Mouse (Mus musculus): ENCODE measurements around the gene Lrpprc. TPM values are rescaled to one million over a fixed set of nuclear protein-coding genes. Genes with fewer than 3 reads are reported as not detected.

Lrpprc gene
- total RNA-seq, 1 experiment from 2014 or later: 75.1 TPM

- no peak for DNase-seq
Measured at GRCm38 (mm10) chr17:84758971-84759370, 31.6 kb downstream of the Lrpprc start.

- no peak for DNase-seq
Measured at GRCm38 (mm10) chr17:84758374-84758773, 32.2 kb downstream of the Lrpprc start.

GRCm38 (mm10) chr17:84756090-84756489, 34.5 kb downstream of the Lrpprc start:
- no peak for DNase-seq

DNA sequence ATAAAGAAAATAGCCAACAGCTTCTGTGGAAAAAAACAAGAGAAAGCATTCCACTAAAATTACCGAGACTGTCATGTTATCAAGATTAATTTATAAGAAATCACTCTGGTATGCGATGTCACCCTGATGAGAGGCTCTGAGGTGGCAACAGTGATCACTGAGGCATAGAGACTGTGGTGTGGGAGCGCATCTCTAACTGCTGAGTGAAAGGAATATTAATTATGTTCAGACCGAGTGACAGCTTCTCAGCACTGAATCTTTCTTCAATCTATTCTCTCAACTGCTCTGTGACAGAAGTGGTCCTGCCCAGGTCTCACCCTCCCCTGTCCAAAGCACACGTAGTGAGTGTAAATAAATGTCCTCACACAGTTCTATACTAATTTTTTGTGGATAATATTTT, 37.1 kb downstream of the Lrpprc start:
- DNase-seq: no peak

DNA sequence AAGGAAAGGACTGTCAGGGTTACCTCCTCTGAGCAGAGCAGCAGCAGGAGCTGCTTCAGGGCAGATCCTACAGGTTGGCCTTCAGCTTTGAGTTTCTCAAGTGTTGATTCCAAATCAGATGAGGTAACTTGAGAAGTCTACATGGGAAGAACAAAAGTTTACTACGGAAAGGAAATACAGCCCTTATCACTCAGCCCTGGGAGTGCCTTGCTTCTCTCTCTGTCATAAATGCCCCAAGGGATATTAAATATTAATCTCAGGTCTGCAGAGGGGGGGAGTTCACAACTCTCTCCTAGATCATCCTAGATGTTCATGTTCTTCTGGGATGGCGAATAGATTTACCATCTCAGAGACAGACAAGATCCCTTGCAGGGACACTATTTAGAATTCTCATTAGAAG, 38.3 kb downstream of the Lrpprc start:
- DNase-seq: no peak

- no peak for DNase-seq
Measured at GRCm38 (mm10) chr17:84751630-84752191, 38.9 kb downstream of the Lrpprc start.

GRCm38 (mm10) chr17:84750130-84750529, 40.5 kb downstream of the Lrpprc start:
- no peak for DNase-seq

- DNase-seq: no peak
Measured at GRCm38 (mm10) chr17:84749297-84749696, 41.3 kb downstream of the Lrpprc start.

DNA sequence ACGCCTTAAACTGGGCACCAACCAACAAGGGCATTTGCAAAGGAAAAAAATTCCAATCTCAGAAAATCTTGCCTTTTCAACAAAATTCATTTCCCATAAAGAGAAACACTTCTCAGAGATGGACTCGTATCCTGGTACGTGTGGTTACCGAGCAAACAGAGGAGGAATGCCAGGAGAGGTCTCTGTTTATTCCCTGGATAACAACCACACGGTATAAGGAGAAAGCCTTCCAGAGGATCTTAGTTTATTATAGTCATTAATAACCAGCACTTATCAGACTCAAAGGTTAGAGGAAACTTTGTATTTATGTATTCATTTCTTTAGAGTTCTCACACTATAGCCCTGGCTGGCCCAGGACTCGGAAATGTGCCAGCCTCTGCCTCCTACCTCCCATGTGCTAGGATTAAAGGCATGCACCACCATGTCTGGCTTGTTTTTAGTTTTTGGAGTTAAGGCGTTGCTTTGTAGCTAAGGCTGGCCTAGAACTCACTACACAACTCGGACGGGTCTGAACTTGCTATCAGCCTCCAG, 42.4 kb downstream of the Lrpprc start:
- no peak for DNase-seq

DNA sequence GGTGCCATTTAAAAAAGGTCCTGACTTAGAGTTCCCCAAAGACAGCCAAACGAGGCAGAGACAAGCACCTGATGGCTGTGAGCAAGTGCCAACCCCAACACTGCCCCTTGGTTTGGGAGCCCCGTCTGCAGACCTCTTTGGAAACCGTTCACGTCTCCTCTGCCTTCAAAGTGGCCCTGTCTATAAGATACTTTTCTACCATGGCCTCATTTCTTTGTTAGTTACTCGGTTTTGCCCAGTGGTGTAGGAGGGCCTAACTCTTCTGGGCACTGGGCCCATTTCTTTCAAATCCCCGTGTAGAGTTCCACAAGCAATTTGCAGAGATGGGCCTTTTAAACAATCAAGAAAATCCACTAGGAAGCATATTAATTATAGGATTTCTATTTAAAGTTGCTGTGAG, 43.4 kb downstream of the Lrpprc start:
- no peak for DNase-seq

DNA sequence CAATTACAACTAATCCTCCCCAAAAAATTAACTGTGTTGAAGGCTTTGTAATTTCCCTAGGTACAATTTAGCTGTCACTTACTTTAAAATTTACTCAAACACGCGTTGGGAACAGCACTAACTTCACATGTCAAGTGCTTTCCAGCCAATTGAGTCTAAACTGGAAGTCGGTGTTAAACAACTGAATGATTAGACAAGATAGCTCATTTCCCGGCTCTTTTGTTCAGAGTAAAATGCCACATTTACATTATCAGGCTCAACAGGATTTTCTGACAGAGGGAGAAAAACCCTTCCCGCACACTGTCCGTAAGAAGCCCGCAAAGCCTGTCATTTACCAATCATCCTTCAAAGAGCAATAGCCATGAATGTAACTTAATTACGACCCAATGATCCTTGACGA, 45.6 kb downstream of the Lrpprc start:
- DNase-seq: no peak

GRCm38 (mm10) chr17:84744256-84744655, 46.3 kb downstream of the Lrpprc start:
- DNase-seq: no peak

GRCm38 (mm10) chr17:84738073-84738797, 52.4 kb downstream of the Lrpprc start:
- DNase-seq: no peak

GRCm38 (mm10) chr17:84736719-84737118, 53.9 kb downstream of the Lrpprc start:
- no peak for DNase-seq

GRCm38 (mm10) chr17:84732612-84733011, 58.0 kb downstream of the Lrpprc start:
- DNase-seq: no peak

- no peak for DNase-seq
Measured at GRCm38 (mm10) chr17:84731361-84731760, 59.2 kb downstream of the Lrpprc start.

GRCm38 (mm10) chr17:84729140-84729539, 61.4 kb downstream of the Lrpprc start:
- DNase-seq: no peak

DNA sequence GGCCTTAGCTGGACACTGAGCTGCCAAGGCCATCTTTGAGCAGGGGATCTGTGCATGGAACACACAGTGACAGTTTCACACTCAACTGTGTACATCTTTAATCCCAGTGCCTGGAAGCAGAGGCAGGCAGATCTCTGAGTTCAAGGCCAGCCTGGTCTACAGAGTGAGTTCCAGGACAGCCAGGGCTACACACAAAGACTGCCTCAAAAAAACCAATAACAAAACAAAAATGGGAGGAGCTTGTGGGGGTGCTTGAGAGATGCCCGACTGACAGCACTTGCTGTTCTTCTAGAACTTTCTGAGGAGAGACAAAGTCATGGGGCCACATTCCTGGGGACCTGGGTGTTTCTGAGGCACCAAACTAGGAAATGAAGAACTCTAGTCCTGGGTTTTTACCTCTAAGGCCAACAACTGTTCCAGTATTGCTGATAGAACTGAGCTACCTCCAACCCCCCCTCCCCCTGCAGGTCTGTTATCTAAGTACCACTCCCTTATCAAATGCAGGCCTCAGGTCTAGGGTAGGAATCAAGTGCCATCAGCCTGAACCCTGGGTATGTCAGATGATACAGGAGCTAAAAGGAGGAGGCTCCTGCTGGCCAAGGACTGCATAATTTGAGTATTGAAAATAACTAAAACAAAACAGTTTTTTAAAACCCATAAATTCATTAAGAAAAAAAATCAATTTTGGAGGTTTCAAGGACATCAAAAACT, 62.2 kb downstream of the Lrpprc start:
- DNase-seq: no peak

DNA sequence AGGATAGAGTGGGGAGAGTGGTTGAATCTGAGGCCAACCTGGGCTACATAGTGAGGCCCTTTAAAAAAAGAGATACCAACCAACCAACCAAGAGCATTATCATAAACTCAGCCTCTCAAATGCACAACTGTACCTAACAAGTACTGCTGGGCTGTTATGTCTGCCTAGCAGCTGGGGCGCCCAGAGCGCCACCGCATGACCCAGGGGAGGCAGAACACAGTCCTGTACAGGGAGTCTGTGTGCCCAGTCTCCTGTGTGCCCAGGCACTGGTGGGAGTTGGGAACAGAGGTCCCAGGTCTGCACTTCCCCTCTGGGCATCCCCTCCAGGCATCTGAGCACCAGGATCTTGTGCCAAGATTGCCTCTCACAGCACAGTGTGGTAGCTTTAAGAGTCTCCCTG, 65.4 kb downstream of the Lrpprc start:
- DNase-seq: no peak

GRCm38 (mm10) chr17:84724028-84724427, 66.6 kb downstream of the Lrpprc start:
- DNase-seq: no peak

GRCm38 (mm10) chr17:84719105-84719504, 71.5 kb downstream of the Lrpprc start:
- DNase-seq: no peak

DNA sequence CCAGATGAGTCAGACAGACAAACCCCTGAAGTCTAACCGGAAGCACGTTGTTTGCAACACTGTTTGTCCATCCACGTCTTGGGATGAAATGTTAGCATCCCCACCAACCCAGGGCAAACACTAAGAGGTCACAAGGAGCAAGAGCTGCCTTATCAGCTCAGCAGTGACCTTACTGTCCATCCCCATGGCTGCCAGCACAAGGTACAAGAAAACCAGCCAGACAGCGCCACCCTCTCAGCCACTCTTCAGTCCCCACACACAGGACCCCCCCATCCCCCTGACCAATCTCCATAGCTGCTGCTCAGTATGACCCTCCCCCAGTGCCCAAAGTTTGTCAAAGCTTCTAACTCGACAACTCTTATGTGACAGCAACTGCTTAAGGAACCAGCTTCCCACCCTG, 73.2 kb downstream of the Lrpprc start:
- DNase-seq: no peak

DNA sequence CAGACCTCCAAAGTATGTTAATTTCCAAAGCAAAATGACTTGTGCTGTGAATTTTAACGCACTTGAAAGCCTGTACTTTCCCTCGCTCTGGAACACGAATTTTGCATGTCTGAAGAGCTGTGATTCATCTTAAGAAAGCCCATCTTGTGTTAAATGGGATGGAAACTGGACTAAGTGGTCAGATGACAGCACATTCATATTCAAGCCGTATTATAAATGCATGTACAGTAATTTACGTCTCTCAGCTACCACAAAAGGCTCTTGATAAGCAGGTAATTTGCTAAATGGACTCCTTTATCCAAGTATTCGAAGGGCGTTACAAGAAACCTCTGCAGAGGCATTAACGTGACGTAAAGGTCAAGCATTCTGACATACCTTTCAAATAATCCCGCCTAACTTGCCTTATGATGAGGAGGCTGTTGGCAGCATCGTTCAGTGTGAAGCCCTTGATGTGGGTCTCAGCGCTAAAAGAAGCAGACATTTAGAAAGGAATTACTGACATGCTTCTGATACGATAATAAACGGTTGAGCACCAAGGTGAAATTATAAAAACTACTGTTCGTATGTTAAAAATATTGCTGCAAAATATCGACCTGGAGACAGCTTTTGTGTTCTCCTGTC, 74.2 kb downstream of the Lrpprc start:
- no peak for DNase-seq

Measured in adrenal gland, postnatal 25 days (tissue).